Mouse (Mus musculus) adrenal gland, postnatal 10 days (tissue): Measurements from ENCODE around the gene Stx8. TPM values are rescaled to one million over a fixed set of nuclear protein-coding genes. Genes with fewer than 3 reads are reported as not detected.

Experiments used
- DNase-seq: peaks from one replicate; pipeline ENCODE4 v3.0.0; 2021; ENCODE audit warnings: mixed read lengths
- total RNA-seq, 2 experiments: library from RNA; stranded (reverse); gene quantifications; 2 replicates each; pipeline ENCODE4 v1.2.3; 2021

Stx8 gene
- total RNA-seq, 2 experiments from 2014 or later, result 33.2 to 34.1 TPM

DNA sequence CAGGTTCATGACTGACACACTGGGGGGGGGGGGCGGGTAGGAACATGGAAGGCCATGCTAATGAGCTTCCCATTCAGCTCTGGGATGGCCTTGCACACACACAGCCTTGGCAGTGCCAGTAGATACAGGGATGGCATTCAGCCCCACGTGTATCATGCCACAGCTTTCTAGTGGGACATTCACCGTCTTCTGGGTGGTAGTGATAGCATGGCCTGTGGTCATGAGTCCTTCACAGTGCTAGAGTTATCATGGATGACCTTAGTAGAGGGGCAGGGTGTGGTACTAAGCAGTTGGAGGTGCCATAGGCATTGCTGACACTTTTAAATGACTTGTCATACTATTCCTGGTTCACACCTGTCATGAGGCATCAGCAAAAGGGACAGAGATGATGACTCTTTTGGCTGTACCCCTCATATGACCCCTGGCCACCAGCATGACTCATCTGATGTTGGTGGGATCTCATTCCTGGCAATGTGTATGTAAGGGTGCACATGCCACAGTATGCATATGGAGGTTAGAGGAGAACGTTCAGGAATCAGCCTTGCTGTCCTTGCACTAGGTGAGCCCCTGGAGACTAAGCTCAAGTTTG, 69.4 kb downstream of the Stx8 start:
- DNase-seq, result no peak

- no peak for DNase-seq
Observed at GRCm38 (mm10) chr11:68036133-68036959, 70.4 kb downstream of the Stx8 start.

DNA sequence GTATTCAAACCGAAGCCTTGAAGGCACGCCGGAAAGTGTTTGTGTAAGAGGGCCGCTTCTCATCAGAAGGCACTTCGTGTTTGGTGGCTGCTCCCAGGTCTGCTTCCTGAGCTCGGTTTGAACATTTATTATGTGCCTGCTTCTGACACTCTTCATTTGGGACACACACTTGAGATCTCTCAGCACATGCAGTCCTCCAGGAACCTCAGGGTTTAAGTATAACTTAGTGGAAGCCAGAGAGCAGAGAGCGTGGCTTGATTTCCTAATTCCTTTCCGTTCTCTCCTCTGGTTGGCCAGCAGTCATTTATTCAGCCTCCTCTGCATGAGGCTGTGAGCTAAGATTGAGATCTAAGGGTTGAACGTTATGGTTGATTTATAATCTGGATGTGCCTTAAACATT, 71.1 kb downstream of the Stx8 start:
- no peak for DNase-seq

DNA sequence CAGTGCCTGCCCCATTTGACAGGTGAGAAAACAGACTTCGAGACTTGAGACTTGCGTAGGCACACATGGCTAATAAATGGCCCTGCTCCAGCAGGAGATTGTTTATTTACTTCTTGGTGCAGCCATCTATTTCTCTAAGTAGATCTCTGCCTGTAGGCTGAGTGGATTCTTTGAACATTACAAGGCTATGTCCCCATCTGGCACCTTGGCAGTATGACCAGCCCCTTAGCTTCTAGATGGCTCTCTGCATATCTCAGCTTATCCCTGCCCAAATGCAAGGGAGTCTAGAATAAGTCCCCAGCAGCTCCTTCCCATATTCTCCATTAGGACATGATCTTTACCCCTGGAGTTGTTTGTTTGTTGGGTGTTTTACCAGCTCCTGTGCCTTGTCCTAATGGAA, 72.1 kb downstream of the Stx8 start:
- no peak for DNase-seq

DNA sequence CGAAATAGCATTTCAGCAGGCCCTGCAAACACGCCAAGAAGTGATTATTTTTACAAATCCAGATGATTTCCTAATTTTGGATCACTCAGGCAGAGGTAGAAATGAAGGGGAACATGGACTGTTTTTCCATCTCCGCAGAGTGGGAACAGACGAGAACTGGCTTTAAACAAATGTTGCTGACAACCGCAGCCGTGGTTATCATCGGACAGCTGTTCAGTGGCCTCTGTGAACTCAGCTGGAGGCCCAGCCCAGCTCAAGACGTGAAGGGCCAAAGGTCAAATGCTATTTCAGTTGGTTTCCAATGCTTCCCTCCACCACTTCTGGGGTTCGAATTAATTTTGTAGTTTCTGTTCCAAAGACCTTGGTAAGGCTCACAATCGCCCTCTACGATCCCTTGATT, 78.2 kb downstream of the Stx8 start:
- peak; percentile 8 for DNase-seq

DNA sequence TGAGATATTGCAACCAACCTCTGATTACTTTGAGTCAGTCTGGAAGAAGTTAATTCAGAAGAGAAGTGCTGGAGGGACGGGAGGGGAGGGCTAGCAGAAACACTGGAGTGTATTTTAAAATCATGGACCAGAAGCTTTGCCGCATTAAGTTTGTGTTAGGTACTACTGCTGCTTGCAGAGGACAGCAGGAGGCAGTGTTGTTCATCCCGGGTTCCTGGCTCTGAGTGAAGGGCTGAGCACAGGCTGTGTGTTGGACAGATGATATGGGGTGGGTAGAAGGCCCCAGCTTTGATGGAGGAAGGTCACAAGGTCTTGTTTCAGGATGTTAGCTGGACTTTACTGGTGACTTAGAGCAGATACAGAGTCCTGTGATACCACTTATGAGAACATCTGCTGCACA, 80.9 kb downstream of the Stx8 start:
- DNase-seq, result peak; percentile 18

DNA sequence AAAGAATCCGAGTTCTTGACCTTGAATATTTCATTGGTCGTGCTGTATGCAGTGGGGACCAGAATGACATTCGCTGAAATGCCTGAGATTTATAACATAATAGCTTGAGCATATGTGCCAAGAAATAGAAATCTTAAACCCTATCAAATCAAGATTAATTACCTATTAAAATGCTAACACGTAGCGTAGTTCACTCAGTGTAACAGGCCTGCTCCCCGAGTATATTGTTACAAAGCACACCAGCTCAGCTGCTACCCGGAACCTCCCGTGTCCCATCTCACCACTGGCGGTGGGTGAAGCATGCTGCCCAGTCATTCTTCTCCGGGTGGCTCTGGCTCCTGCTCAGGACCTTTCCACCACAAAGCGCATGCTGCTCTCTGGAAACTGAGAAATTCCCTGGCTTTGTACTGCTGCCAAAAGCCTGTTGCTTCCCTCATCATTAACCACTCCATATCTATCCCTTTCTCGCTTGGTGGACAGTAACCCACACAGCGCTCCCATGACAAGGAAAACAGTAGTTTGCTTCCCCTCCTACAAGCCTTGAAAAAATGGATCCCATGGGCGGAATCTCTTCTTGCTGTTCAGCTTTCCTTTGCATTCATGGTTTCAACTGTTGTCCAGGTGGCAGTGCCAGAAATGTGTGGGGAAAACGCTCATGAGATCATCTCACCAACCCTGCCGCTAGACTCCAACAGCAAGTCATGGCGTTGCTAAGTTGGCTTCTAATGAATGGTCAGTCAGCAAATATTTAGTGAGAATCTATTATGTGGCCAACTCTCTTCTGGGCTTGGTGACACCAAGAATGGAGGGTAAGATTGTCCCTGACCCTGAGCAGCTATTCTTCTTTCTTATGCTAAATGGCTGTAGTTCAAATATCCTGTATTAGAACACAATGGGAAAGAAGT, 83.5 kb downstream of the Stx8 start:
- DNase-seq, result peak; percentile 47

DNA sequence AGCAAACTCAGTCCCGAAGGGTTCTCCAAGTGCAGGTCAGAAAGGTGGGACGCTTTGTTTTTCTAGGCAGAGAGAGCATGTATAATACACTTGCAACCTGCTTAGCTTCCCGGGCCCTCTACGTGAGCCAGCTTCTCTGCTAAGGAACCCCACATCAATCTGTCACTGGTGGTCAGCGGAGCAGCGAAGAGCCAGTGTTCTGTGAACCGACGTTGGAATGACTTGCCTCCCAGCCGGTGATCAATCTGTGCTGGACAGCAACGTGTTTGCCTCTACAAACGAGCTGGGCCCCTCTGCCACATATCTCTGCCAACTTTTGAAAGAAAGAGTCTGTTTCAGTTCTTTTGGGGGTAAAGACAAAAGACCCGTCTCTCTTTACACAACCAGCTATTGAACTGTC, 84.7 kb downstream of the Stx8 start:
- no peak for DNase-seq

- DNase-seq, result no peak
Observed at GRCm38 (mm10) chr11:68051305-68051704, 85.3 kb downstream of the Stx8 start.

GRCm38 (mm10) chr11:68058466-68059201, 92.6 kb downstream of the Stx8 start:
- DNase-seq, result no peak

- DNase-seq, result no peak
Observed at GRCm38 (mm10) chr11:68060651-68061050, 94.7 kb downstream of the Stx8 start.

DNA sequence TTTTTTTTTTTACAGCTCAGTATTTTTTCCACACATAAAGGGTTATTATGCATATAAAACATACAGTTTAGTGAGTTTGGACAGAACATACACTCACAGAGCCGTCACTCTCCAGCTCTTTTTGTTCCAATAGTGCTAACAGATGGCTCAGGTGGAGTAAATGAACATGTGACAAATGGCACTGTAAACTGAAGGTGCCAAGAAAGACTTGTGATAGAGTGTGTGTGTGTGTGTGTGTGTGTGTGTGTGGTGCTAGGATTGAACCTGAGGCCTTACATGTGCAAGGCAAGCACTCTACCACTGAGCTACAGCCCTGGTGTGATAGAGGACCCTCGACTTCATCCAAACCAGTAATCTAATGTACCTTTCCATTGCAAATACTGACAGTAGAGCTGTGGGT, 96.1 kb downstream of the Stx8 start:
- DNase-seq, result no peak

DNA sequence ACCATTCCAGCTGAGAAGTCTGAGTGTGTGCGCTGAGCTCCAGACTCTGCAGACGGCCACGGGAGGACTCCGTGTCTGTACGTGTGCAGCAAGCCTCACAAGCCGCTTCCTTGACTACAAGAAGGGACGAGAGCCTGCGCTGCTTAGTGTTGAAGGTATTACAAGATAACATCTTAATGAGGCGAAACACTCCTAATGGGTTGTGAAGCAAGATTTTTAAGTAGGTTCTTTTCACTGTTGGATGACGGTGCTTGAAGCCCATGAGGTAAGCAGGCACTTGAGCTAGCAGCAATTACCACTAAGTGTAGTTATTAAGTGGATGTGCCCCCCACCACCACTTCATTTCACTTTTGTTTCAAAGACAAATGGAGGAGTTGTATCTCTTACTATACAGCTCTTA, 101.8 kb downstream of the Stx8 start:
- no peak for DNase-seq

DNA sequence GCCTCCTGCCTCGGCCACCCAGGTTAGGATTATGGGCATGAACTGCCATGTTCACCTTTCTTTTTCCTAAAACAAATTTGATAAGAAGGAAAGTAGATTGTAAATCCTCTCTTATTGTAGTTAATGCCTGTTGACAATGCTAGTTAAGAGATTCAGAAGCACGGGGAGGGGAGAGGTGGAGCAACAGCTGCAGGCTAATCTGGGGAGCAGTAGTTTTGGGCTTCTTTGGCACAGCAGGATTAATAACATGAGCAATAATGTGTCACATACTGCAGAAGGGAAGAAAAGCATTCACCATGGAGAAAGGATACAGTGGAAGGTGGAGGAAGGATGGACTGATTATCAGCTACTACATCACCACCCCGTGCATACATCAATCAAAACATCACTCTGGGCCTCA, 104.1 kb downstream of the Stx8 start:
- DNase-seq, result no peak

DNA sequence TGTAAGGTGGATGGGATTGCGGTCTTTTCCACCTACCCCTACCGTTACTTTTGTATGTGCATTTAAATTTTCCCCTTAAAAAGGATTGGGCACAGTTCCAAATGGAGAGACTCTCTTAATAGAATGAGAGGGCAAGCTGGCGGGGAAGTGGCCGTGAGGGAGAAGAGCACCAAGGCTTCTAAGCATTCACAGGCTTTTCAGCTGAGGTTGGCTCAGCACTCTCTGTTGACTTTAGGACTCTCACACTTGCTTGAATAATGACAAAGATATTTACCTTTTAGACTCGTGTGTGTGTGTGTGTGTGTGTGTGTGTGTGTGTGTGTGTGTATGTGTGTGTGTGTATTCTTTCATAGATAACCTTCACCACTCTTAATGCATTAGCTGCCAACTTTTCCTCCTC, 105.8 kb downstream of the Stx8 start:
- DNase-seq, result no peak

DNA sequence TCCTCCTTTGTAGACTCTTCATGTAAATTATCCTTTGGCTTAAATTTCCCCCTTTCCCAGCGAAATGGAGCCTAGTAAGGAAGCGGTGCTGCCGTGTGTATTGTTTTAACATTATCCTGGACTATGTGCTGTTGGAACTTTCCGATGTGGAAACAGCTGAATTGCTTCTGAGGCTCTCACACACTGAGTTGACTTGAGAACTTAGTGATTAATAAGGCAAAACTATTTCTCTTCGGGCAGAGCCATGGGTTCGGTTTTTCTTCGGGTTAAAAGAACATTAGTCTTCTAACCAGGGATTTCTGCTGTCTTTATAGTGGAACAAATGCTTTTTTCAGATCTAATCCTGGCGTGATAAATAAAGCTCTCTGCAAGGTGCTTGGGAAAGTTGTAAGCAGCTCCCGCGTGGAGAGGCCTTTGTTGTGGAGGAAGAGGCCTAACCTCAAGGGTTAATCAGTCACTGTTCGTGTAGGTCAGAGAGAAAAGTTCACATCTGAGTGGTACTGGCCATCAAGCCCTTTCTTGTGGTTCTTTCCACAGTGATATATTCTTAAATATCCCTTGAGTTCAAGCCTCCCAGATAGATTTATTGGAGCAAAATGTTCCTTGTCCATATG, 106.7 kb downstream of the Stx8 start:
- DNase-seq, result no peak

GRCm38 (mm10) chr11:68074686-68075085, 108.7 kb downstream of the Stx8 start:
- DNase-seq, result no peak

DNA sequence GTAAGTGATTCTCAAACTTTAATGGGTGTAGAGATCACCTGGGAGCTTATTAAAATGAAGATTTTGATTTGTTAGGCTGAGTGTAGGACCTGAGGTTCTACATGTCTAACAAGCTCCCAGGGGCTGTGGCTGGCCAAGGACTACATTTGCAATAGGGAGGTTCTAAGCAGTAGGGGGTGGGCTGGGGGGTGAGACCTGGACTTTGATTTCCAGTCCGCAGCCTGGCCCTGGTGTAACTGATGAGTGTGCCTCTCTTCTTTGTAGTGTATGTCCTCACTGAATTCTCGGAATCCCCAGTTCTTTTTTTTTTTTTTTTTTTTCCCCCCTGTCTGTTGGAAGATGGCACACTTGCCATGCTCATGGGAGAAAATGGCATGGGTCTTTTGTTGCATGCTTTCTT, 109.3 kb downstream of the Stx8 start:
- no peak for DNase-seq

DNA sequence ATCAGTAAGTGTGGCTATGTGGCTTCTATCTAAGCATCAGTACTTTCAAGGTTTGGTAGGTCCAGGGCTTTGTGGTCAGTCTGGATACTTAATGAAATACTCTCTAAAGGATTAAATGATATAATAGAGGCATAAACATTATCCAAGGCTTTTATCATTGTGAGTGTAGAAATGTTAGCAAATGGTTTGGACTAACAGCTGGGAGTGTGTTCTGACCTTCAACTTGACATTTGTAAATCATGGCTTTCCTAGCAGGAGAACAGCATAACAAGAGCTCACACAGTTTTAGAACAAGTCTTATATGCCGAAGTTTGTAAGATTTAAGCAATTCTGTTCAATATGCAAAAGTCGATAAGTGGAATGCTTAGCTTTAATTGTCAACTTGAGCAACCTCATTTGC, 113.8 kb downstream of the Stx8 start:
- DNase-seq, result no peak

DNA sequence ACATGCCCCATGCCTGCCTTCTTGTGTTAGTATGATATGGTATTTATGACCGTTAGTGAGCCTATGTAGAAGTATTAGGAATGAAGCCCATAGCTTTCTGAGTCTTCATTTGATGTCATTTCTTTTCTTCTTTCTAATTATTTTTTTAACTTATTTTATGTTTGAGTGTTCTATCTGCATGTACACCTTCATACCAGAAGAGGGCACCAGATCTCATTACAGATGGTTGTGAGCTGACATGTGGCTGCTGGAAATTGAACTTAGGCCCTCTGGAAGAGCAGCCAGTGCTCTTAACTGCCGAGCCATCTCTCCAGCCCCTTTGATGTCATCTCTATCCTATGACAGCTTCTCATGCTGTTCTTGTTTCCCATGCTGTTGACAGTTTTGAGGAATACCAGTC, 115.0 kb downstream of the Stx8 start:
- DNase-seq, result no peak

- DNase-seq, result no peak
Observed at GRCm38 (mm10) chr11:68082756-68083155, 116.8 kb downstream of the Stx8 start.

- DNase-seq, result no peak
Observed at GRCm38 (mm10) chr11:68083562-68083961, 117.6 kb downstream of the Stx8 start.
